Mouse (Mus musculus): Measurements from ENCODE around the gene Nectin1. TPM values are rescaled to one million over a fixed set of nuclear protein-coding genes. Genes with fewer than 3 reads are reported as not detected.

Gene Nectin1
- 2.0 and 2.6 TPM in 2 replicates for polyA plus RNA-seq (2015; fragmentation: Nextera tagmentation; extraction: Ambion mirVana)

DNA sequence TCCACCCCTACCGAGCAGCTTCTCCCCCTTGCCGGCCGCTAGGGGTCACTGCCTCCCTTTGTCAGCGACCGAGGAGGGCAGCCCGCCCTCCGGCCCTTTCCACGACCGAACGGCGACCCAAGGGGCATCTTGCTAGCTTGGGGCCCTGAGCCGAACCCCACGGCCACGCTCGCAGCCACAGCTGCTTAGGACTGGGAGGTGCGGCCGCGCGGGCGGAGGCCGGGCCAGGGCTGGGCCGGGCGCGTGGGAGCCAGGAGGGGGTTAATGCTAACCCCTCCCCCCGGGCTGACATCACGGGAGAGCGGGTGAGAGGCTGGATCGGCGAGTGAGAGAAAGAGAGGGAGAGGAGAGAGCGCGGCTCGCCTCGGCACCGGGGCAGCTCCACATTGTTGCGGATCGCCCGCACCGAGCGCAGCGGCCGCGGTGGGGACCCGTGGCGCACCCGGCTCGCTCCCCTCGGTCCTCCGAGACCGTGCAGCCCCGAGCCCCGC is at the start of gene Nectin1:
Gene Nectin1, plus strand, starts transcription at position 338 of the 491 bp plus-strand sequence.

